Mouse (Mus musculus): ENCODE measurements around the gene Dnm1. TPM values are rescaled to one million over a fixed set of nuclear protein-coding genes. Genes with fewer than 3 reads are reported as not detected.

The Dnm1 gene
- polyA plus RNA-seq, 1 experiment from 2014 or later: 44.3 TPM

DNA sequence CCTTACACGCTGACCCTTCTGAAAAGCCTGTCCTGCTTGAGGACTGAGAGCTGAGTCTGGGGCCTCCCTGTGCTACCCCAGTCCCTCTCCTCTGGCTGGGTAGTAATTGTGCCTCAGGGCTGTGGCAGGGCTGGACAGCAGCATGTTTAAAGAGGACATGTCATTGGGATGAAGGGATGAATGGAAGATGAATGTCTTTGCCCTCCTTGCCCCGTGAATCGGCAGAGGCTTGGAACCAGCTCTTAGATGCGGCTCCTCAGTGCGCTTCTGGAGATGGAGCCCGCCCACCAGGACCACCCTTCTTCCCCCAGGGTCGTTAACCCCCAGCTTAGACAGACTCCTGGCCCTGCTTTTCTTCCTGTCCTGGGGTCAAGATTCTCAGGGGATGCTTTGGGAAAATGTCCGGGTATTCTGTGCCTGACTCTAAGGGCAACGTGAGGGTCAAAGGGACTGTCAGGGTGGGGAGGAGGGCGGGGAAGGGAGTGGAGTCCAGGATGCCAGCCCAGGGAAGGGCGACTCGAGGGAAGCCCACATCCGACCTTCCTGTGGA is 24.2 kb downstream of the Dnm1 start:
- Histone ChIP-seq H3K4me1 (replicated peaks) (peaks cover 13% of the 10 kb centered on the region), H3K27ac (no peak overlapping the region), H3K4me3 (no peak overlapping the region), H3K27me3 (no peaks in the 10 kb centered on the region; the same call in 1 of the 2 replicates), H3K36me3 (peaks cover 42% of the 10 kb centered on the region), H3K9me3 (no peaks in the 10 kb centered on the region), H3K4me2 (no peak overlapping the region), H3K9ac (peak overlapping the region; percentile 39)
- no peak for ATAC-seq (ENCODE audit: low FRiP score)
- 14% methylated on average over 13 of the region's 13 CpGs for WGBS

DNA sequence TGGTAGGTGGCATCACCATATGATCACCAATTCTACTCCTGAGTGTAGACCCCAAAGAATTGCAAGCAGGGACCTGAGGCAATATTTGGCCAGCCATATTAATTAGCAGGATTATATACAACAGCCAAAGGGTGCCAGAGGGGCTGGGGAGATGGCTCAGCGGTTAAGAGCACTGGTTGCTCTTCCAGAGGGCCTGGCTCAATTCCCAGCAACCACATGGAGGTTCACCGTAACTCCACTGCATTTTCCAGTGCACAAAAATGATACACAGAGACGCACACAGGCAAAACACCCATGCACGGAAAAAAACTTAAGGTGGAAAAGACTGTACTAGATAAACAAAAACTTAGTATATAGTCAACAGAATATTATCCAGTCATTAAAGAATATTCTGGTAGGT is 25.9 kb downstream of the Dnm1 start:
- no peak for ATAC-seq (ENCODE audit: low FRiP score)
- Histone ChIP-seq H3K36me3 (peaks cover 30% of the 10 kb centered on the region), H3K4me1 (replicated peaks) (peaks cover 29% of the 10 kb centered on the region), H3K4me3 (no peak overlapping the region), H3K4me2 (no peak overlapping the region), H3K9ac (no peak overlapping the region), H3K27me3 (no peaks in the 10 kb centered on the region; the same call in 1 of the 2 replicates), H3K9me3 (no peaks in the 10 kb centered on the region), H3K27ac (no peak overlapping the region)
- 82% methylated on average over 4 of the region's 4 CpGs for WGBS

DNA sequence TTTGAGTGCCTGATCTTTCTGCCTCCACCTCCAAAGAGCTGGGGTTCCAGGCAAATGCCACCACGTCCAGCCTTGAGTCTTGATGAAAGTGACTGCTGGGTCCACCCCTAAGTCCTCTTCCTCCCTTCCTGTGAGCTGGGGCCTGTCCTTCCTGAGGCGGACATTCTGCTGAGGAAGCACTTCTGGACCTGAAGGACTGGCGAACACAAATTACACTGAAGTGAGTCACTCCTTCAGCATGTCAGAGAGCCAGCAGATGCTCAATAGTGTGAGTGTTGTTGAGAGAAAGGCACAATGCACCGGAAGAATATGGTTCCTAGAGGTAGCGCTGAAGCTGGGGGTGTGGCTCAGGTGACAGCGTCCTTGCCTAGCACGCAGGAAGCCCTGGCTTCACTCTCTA is 27.8 kb downstream of the Dnm1 start:
- 0 out of 2 replicates have a peak overlapping the region, but pooled peaks have one; percentile 23 for H3K27ac ChIP-seq
- peaks cover 20% of the 10 kb centered on the region for H3K36me3 ChIP-seq
- no peak overlapping the region for H3K4me3 ChIP-seq
- H3K4me2 ChIP-seq: no peak overlapping the region
- H3K9ac ChIP-seq: no peak overlapping the region
- H3K9me3 ChIP-seq: no peaks in the 10 kb centered on the region
- H3K27me3 ChIP-seq: peaks cover 6% of the 10 kb centered on the region; the same call in 1 of the 2 replicates
- H3K4me1 ChIP-seq (replicated peaks): peaks cover 36% of the 10 kb centered on the region
- no peak for ATAC-seq (ENCODE audit: low FRiP score)
- 73% methylated on average over 7 of the region's 7 CpGs for WGBS

DNA sequence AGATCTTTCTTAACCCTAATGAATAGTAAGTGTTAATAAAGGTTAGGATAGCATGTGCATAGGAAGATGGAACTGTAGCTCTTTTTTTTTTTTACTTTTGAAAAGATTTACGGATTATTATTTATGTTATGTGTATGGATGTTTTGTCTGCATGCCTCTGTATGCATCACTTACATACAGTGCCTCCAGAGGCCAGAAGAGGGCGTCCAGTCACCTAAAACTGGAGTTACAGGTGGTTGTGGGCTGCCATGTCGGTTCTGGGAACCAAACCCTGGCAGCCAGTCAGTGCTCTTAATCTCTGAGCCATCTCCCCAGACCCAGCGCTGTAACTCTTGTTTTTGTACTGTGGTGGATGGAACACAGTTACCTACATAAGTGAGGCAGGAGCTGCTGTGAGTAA is 28.8 kb downstream of the Dnm1 start:
- Histone ChIP-seq H3K36me3 (peaks cover 27% of the 10 kb centered on the region), H3K4me1 (replicated peaks) (peaks cover 37% of the 10 kb centered on the region), H3K27me3 (peaks cover 15% of the 10 kb centered on the region), H3K4me2 (no peak overlapping the region), H3K27ac (no peak overlapping the region), H3K4me3 (no peak overlapping the region), H3K9ac (no peak overlapping the region), H3K9me3 (no peaks in the 10 kb centered on the region)
- no peak for ATAC-seq (ENCODE audit: low FRiP score)
- 55% methylated on average over 4 of the region's 4 CpGs for WGBS

DNA sequence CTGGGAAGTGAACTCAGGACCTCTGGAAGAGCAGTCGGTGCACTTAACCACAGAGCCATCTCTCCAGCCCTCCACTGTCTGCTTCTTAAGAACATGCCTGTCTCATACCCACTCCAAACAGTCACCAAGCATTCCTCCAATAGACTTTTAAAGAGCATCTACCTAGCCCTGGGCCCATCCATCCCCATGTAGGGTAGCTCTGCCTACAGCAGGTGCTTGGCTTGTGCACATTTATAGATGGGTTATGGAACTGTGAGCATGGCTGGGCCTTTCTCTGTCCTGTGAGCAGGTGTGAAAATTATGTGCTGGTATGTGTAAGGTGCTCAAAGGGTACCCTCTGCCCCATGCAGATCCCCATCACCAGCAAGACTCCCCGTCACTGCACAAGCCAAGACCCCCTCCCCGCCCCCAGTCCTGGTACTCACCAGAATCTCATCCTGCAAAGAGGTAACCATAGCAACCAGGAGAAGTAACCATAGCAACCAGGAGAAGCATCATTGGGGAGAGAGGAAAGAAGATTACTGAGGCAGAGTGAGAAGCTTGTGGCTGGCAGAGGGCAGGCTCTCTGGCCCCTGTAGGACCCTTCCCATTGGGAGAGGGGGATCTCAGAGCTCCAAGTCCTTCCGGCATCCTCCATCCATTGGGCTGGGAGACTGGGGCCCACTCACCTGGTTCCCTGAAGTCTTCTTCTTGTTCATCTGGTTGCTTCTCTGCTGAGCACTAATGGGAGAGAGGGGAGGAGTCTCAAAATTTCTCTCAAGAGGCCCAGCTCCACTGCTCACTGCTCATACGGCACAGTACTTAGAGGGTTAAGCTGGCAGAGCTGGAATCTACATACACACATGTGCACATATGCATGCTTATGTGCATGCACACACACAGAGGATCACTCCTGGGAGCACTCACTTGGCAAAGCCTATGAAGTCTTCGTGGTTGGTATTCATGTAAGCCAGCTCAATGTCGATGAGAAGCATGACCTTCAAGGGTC is 30.1 kb downstream of the Dnm1 start:
- H3K27ac ChIP-seq: peak overlapping the region; percentile 89
- peak; percentile 74 for ATAC-seq (ENCODE audit: low FRiP score)
- H3K36me3 ChIP-seq: peaks cover 28% of the 10 kb centered on the region
- H3K27me3 ChIP-seq: peaks cover 25% of the 10 kb centered on the region
- no peak overlapping the region for H3K4me3 ChIP-seq
- no peaks in the 10 kb centered on the region for H3K9me3 ChIP-seq
- H3K4me1 ChIP-seq (replicated peaks): peaks cover 40% of the 10 kb centered on the region
- H3K4me2 ChIP-seq: peak overlapping the region; percentile 35
- 0 out of 2 replicates have a peak overlapping the region, but pooled peaks have one; percentile 31 for H3K9ac ChIP-seq
- 48% methylated on average over 7 of the region's 7 CpGs for WGBS

DNA sequence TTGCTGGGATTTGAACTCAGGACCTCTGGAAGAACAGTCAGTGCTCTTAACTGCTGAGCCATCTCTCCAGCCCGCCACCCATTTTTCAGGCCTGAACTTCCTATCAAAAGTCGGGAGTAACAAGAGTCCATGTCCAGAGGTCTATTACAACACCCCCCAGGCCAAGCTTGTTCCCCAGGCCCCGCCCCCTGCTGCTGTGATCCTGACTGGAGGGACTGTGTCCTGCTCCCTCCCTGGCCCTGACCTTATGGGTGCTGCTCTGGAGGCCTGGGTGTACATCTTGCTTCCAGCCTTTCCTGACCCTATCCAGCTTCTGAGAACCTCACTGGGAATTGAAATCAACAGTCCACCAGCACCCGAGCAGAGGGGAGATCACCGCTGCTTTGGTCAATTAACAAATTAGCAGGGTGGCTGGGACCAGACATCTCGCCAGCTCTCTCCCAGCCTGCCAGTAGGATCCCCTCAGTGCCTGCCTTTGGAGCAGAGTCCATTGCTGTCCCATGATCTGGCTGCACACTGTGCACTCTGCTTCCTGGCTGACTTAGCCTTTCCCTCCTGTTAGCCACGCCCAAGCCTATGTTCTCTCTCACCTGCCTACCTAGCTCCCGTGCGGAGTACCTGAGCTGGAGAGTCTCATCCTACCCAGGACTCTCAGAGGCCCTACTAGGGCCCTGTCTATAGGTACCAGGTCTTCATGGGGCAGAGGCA is 31.4 kb downstream of the Dnm1 start:
- Histone ChIP-seq H3K27ac (peak overlapping the region; percentile 89), H3K4me1 (replicated peaks) (peaks cover 51% of the 10 kb centered on the region), H3K9ac (peak overlapping the region; percentile 46; the same call in 1 of the 2 replicates), H3K36me3 (peaks cover 35% of the 10 kb centered on the region), H3K4me3 (no peak overlapping the region), H3K4me2 (no peak overlapping the region), H3K9me3 (no peaks in the 10 kb centered on the region), H3K27me3 (peaks cover 37% of the 10 kb centered on the region)
- ATAC-seq (ENCODE audit: low FRiP score): no peak
- WGBS: 78% methylated on average over 9 of the region's 9 CpGs

DNA sequence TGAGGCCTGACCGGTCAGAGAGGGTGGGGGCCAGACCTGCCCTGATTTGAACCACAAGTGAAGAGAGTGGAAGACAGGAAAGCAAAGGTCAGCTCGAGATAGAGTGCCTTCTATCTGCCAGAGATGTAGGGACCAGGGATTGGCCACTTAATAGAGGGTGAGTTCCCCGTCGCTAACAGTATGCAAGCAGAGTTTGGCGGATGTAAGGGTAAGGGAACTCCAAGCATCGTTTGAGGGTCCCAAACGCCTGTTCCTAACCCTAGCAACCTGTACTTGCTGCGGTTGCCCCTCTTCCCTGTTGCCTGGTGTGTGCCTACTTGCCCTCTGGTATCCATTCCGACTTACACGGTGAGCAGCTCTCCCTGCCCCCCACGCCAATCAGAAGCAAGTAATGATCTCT is 32.4 kb downstream of the Dnm1 start:
- Histone ChIP-seq H3K4me2 (no peak overlapping the region), H3K4me1 (replicated peaks) (peaks cover 53% of the 10 kb centered on the region), H3K27ac (no peak overlapping the region), H3K36me3 (peaks cover 38% of the 10 kb centered on the region), H3K9ac (no peak overlapping the region), H3K27me3 (peaks cover 42% of the 10 kb centered on the region), H3K4me3 (no peak overlapping the region), H3K9me3 (no peaks in the 10 kb centered on the region)
- 73% methylated on average over 11 of the region's 11 CpGs for WGBS
- ATAC-seq (ENCODE audit: low FRiP score): no peak

DNA sequence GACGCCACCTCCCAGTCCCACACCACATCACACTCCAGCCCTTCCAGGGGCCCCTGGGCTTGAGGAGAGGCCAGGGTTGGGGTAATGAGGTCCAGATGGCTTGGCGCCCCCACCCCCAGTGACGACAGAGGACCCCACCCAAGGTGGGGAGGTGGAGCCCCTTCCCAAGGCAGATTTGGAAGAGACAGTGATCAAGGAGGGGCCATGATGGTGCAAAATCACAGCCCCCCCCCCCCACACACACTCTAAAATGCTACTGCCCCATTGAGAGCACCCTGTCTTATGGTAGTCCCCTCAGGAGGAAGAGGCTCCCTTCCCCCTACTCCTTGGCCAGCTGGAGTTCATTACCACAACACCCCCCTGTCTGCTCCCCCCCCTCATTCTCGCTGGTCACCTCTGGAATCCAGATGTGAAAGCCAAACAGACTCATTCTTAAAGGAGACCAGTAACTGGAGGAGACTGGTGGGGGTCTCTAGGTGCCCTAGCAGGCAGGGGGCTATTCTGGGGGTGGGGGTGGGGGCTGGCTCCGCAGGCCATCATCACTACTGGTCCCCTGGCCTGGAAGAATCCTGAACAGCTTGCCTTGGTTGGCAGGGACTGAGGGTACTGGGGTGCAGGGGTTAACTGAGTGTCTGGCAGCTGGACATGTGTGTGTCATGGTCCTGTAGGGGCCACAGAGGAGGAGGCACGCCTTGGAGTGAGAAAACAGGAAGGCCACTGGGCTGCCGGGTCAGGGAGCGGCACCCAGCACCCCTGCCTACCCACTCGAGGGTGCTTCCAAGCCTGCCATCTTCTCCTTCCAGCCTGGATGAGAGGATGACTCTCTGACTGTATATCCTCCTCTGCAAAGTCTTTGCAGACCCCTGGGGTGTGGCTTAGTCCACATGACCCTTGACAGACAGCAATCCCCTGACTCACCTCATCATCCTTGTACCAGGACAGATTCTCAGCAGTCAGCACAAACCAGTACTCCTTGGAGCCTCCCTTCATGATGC is 33.3 kb downstream of the Dnm1 start:
- H3K4me1 ChIP-seq (replicated peaks): peaks cover 56% of the 10 kb centered on the region
- H3K36me3 ChIP-seq: peaks cover 44% of the 10 kb centered on the region
- ATAC-seq (ENCODE audit: low FRiP score): no peak
- H3K27ac ChIP-seq: 0 out of 2 replicates have a peak overlapping the region, but pooled peaks have one; percentile 8
- H3K9me3 ChIP-seq: no peaks in the 10 kb centered on the region
- no peak overlapping the region for H3K4me2 ChIP-seq
- peak overlapping the region; percentile 13; the same call in 1 of the 2 replicates for H3K9ac ChIP-seq
- peaks cover 49% of the 10 kb centered on the region for H3K27me3 ChIP-seq
- 63% methylated on average over 9 of the region's 9 CpGs for WGBS
- H3K4me3 ChIP-seq: no peak overlapping the region

DNA sequence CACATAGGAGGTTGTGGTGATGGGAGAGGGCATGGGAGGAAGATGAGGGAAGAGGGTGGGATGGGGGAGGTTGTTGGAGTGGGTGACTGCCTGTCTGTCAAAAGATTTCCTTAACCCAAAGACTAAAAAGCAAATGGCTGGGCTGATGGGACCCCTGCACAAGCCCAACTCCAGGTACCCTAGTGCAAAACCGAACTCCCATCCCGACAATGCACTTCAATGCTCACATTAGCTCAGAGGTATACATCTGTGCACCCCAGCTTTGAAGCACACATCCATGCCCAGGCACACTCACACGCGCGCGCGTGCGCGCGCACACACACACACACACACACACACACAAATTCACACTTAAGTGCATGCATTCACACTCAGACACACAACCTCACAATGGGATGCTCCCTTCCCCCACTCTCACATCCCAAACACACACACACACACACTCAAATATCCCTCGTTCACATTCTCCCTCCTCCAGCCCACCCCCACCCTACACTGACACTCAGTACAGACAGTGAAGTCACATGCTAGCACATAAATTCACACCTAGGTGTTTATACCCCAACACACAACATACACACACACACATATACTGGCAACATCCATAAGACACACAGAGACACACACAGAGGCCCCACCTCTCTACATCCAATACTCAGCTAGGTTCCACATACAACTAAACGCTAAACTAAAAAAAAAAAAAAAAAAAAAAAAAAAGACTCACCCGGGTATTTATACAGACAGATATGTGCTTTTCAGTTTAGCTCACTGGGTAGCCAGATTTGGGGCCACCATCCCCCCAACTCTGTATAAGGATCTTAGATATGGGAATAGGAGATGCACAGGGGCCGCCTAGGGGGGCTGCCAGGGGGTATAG is 34.2 kb downstream of the Dnm1 start:
- H3K9ac ChIP-seq: peak overlapping the region; percentile 59; the same call in 1 of the 2 replicates
- H3K9me3 ChIP-seq: no peaks in the 10 kb centered on the region
- H3K36me3 ChIP-seq: peaks cover 48% of the 10 kb centered on the region
- H3K4me1 ChIP-seq (replicated peaks): peaks cover 56% of the 10 kb centered on the region
- H3K27me3 ChIP-seq: peaks cover 54% of the 10 kb centered on the region
- H3K4me2 ChIP-seq: peak overlapping the region; percentile 43
- no peak for ATAC-seq (ENCODE audit: low FRiP score)
- peak overlapping the region; percentile 19 for H3K4me3 ChIP-seq
- WGBS: 79% methylated on average over 14 of the region's 14 CpGs
- peak overlapping the region; percentile 58; the same call in 1 of the 2 replicates for H3K27ac ChIP-seq

DNA sequence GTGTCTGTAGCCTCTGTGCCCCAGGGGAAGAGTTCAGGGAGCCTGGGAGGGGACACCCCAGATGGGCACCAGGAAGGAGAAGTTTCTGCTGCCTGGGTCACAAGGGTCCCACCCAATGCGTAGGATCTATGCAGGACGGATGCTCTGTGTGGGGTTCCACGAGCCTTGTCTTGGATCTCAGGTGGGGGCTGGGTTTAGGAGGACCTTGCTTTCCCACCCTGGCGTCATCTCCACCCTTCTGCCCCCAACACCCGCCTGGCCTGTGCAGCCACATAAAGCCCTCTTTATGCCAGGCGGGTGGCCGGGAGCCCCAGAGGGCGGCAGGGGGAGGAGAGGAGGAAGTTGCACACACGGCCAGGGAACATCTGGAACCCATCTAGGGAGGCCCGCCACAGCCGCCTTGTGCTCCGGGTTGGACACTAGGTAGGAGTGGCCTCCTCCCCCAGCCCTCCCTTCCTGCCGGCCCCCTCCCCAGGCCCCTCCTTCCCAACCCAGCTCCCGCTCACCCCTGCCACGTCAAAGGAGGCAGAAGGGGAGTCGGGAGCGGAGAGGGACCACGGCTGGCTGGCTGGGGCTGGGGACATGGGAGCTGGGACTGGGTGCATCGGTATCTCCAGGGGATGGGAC is 35.2 kb downstream of the Dnm1 start:
- peak overlapping the region; percentile 59 for H3K9ac ChIP-seq
- H3K36me3 ChIP-seq: peaks cover 51% of the 10 kb centered on the region
- H3K27ac ChIP-seq: peak overlapping the region; percentile 58
- no peaks in the 10 kb centered on the region for H3K9me3 ChIP-seq
- H3K27me3 ChIP-seq: peaks cover 63% of the 10 kb centered on the region
- peak overlapping the region; percentile 43 for H3K4me2 ChIP-seq
- 18% methylated on average over 11 of the region's 19 CpGs for WGBS
- peak overlapping the region; percentile 19 for H3K4me3 ChIP-seq
- ATAC-seq (ENCODE audit: low FRiP score): peak; percentile 18; the same call in 1 of the 2 replicates
- H3K4me1 ChIP-seq (replicated peaks): peaks cover 47% of the 10 kb centered on the region

All from hindbrain, embryonic 13.5 days (tissue).